Mouse (Mus musculus): ENCODE data around the gene Sgta.
"Not testable (repeated sequence)": the region's sequence is repeated elsewhere in the genome, so short reads cannot be mapped to it uniquely, and the experiment has no call there.

Sgta gene

DNA sequence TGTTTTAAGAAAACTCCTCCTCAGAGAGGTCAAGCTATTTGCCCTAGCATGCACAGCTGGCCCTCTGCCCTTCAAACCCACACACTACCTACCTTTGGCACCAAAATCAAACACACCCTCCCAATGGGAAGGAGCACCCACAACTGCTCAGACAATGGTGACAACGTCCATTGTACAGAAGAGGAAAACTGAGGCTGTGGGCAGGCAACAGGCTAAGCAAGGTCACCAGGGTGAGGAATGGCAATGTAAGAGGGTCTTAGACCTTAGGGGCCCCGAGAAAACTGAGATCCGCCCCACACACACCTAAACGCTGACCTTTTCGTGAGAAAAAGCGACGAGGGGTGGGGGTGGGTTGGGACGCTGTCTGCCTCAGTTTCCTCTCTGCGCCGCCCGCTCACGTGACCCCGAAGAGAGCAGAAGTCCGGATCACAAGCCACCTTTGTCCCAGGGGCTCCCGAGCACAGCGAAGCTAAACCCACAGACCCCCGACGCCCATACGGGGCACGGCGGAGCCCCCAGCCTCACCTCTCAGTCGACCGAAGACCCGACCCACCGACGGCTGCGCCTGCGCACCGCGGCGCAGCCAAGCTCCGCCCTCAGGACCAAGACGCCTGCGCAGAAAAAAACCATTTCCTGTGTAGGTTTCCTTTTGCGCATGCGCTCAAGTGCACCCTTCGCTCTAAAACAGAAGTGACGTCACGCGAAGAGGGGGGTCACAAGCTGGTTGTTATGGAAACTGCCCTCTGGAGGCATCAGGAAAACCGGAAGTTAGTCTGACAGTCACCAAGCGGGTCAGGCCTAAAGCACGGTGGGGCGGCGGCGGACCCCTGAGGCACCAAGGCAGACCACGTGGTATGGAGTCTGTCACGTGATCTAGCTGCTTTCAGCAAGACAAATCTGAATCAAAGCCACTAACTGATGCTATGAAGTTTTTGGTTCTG, at the start of gene Sgta:
Sgta (minus strand) TSS at position 579 of the 941 bp plus-strand sequence.
- DNase-seq, result peak; percentile 99

DNA sequence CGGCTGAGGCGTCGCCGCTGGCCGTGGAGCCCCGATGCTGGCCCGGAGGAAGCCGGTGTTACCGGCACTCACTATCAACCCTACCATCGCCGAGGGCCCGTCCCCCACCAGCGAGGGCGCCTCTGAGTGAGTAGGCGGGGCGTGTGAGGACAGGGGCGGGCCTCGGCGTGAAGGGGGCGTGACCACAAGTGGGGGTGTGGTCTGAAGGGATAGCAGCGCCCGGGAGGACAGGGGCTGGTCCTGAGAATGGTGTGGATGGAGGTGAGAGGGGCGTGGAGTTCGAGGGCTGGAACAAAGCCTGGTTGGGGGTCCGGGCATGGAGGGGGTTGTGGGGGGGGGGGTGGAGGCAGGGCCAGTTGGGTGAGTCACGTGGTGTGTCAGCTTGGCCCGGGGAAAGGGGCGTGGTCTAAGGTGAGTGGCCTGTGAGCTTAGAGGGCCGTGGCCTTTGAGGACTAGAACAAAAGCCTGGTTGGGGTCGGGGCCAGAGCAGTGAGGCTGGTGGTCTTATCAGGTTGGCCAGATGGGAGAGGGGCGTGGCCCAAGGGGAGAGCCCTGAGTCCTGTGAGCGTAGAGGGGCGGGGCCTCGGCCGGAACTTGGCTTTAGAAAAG, 46.2 kb upstream of the Sgta start:
- peak; percentile 82 for DNase-seq

GRCm38 (mm10) chr10:81105565-81106112, 45.7 kb upstream of the Sgta start, which contains the start of gene Map2k2:
Map2k2 (plus strand) TSS chr10:81105915.
- peak; percentile 97 for DNase-seq

DNA sequence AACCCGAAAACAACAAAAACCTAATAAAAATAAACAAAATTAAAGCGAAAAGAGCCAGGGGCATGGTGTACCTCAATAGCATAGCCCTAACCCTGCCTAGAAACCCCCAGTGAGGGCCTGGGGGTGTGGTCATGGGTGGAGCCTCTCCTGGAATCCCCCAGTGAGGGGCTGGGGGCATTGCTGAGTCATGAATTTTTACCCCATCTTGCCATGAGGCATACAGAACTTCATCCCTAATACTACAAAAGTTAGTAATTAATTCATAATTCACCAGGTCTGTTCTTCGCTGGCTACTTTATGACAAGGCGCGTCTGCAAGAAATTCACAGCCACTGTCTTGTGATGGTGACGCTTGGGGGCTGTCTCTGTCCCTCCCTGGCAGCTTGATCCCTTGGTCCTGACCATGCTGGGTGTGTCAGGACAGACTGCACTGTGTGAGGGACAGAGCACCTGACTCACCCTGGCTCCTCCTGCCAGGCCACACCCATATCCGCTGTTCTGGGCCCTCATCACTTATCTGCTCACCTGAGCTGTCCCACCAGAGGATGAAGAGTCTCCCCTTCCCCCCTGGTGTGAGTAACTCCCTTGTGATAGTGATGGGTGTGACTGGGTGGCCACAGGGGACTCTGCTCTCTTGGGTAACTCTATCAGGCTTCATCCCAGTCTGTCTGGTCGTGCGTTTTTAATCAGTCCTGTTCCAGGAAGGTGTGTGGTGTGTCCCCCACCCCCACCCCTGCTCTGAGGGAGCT, 35.1 kb upstream of the Sgta start:
- DNase-seq, result no peak

- DNase-seq, result no peak
Measured at GRCm38 (mm10) chr10:81092465-81093250, 32.7 kb upstream of the Sgta start.

DNA sequence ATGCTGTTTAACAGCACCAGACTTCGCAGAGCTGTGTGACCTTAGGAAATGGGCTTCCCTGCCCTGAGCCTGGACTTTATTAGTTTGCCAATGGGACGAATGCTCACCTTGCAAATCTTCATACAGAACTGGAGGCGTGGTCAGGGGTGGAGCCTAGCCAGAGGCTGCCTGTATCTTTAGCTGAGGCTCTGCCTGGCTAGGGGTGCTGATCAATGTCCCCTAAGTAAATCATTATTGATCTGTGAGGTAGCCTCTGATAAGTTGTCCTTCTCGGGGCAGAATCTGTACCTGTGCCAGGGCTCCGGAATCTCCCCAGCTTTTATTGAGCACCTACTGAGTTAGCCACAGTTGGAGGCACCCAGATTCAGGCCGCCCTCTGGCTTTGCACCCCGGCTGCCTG, 30.6 kb upstream of the Sgta start:
- DNase-seq, result no peak

- no peak for DNase-seq
Measured at GRCm38 (mm10) chr10:81089216-81089615, 29.2 kb upstream of the Sgta start.

DNA sequence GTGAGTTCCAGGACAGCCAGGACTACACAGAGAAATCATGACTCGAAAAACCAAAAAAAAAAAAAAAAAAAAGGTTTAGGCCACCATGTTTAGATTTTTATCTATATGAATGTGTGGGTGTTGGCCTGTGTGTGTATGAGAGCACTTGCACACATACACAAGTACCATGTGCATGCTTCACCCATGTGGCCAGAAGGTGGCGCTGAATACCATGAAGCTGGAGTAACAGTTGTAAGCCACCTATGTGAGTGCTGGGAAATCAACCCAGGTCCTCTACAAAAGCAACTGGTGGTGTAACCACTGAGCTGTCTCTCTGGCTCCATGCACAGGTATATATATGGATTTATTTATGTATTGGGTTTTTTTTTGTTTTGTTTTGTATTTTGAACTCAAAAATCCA, 27.0 kb upstream of the Sgta start:
- no peak for DNase-seq

DNA sequence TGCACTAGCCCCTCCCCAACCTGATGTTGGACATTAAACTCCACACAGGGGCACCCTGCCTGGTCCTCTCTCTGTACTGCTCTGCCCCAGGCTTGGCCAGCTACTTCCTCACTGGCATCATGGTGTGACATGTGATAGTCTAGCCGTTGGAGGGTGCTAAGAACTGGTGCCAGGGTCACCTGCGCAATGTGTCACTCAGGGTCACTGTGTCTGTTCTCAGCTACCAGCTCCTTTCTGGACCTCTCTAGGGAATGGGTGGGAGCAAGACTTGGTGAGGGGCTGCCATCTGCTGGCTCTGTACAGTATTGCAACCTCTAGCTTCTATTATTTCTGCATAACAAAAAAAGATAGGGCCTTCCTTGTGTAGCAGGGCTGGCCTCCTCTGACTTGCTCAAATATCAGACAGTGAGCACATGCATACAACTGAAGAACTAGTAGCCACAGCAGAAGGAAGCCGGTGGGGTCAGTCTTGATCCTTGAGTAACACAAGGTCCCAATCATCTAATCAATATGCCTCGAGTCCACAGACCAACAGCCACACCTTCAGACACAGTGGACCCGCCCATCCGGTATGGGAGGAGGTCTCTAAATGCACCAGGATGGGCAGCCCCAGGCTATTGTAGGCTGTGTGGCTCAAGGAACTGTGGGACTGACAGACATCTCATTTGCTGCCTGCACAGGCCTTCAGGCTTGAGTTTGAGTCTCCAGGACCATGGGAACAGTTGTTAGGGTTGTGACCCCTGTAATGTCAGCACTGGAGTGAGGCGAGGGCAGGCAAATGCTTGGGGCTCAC, 22.4 kb upstream of the Sgta start:
- peak; percentile 47 for DNase-seq

GRCm38 (mm10) chr10:81080008-81080655, 20.2 kb upstream of the Sgta start:
- DNase-seq, result no peak

DNA sequence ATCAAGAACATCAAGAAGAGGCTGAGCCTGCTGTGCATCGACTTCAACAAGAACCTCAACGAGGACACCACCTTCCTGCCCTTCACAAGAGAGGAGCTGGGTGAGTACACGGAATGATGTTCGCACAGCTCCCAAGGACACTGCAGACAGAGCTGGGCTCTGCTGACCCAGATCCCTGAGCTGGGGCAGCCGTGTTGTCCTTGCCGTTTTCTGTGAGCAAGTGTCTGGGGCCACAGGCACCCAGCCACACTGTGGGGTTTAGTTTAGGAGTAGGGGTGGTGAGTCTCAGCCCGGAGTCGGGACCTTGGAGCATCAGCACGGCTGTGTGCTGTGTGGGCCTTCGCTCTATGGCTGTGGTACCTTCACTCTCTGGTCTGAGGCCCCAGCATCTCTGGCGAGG, 17.9 kb upstream of the Sgta start:
- DNase-seq, result no peak

DNA sequence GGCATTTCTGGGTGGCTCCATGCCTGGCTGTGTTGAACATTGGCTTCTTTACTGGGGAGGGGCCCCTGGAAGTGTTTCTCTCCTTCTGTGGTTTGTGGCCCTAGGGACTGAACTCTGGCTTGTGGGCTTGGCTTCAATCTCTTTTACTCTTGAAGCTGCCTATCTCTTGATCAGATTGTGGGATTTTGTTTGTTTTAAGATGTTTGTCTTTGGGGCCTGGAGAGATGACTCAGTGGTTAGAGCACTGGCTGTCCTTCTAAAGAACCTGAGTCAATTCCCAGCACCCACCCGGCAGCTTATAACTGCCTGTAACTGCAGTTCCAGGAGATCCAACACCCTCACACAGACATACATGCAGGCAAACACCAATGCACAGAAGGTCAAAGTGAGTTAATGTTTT, 16.4 kb upstream of the Sgta start:
- DNase-seq, result no peak

DNA sequence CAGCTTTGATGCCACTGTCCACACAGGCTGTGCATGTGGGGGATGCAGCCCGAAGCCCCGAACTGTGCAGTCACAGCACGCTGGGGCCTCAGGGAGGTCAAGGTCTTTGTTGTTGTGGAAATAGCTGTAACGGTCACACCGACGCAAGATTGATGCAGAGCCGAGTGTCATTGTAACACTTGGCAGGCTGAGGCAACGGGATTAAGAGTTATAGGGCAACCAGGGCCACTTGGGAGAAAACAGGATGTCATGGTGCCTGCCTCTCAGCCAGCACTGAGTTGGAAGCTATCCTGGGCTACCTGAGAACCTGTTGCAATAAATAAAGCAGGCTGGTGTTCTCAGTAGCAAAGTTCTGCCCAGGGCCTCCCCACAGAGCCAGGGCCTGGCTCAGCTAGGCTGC, 15.8 kb upstream of the Sgta start:
- DNase-seq, result no peak

DNA sequence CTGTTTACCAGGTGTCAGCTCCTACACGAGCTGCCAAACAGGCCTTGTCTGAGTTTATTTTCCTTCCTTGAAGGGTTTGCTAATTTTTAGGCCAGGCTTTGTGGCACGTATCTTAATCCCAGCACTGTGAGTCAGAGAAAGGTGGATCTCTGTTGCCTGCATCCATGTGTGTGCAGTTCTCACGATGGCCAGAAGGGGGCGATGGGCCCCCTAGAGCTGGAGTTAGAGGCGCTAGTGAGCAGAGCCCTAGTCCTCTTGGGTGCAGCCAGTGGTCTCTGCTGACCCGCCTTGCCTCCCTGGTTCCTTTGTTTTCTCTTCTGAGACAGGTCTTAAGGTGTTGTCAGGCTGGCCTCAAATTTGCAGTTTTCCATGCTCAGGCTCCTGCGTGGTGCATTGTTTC, 13.5 kb upstream of the Sgta start:
- no peak for DNase-seq

GRCm38 (mm10) chr10:81072290-81072689, 12.3 kb upstream of the Sgta start:
- DNase-seq, result no peak

DNA sequence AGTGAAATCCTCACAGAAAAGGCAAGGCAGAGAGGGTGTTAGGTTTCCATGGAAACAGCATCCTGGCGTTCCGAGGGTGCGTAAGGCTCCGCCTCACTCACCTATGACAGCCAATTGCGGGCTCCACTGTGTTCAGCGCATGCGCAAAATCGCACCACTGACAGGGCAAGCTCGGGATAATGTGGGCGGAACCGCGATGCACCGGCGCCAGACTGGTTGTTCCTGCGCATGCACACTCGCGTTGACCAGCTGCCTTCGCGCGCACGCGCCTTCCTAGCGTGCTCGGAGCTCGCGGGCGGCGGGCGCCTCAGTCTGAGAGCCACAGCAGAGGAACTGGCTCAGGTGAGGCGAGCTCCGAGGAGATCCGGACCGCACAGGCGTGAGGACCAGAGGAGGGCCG, 9.9 kb upstream of the Sgta start, which contains the start of gene Thop1:
Thop1 (plus strand) TSS at position 200 of the 400 bp plus-strand sequence.
- peak; percentile 97 for DNase-seq

- no peak for DNase-seq
Measured at GRCm38 (mm10) chr10:81068706-81069105, 8.7 kb upstream of the Sgta start.

DNA sequence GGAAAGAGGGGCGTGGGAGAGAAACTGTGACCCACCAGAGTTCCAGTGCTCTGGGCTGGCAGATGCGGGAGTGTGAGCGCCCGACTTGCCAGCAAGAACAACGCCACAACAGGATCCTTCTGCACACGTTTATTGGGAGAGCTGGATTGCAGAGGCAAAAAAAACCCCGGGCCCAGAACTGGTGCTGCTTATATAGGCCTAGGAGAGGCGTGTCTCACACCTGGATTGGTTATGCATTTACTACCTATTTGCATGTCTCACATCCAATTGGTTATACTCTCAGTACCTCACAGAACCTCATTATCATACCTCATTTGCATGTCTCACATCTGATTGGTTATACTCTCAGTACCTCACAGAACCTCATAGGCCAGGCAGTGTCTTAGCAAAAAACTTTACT, 4.5 kb upstream of the Sgta start:
- not testable (repeated sequence) for DNase-seq

DNA sequence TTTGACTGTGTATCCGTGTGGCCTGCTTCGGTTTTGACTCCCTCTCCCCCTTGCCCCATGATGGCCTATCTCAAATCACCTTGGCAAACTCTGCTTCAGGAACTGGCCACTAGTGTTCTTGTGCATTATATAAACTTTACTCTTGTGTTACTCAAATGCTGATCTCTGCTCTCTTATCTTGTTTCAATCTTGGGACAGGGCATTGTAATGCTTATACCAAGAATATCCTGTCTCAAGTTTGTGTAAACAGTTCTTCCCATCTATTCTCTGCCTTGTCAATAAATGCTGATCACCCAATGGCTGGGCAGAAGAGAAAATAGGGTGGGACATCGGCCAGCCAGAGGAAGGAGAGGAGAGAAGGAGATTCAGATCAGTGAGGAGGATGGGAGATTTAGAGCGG, 2.7 kb upstream of the Sgta start:
- no peak for DNase-seq

- DNase-seq, result no peak
Measured at GRCm38 (mm10) chr10:81058896-81059295, 1.1 kb downstream of the Sgta start.
